Mouse (Mus musculus): ENCODE measurements around the gene Hilpda. TPM values are rescaled to one million over a fixed set of nuclear protein-coding genes. Genes with fewer than 3 reads are reported as not detected.

Gene Hilpda
- 0.76 and 0.80 TPM in 2 replicates for polyA plus RNA-seq (2012)

- no peaks in the 10 kb centered on the region for H3K9me3 ChIP-seq (ENCODE audit: control insufficient read depth, low read length)
- peak within 1 kb of the TSS; percentile 75 for H3K4me3 ChIP-seq (replicated peaks)
- no peak for TF ChIP-seq GATA1 (IDR thresholded peaks at IDR 0.05; ENCODE audit: low read length)
- H3K4me1 ChIP-seq (ENCODE audit: control insufficient read depth) = peaks cover 24% of the 10 kb centered on the region
- H3K27me3 ChIP-seq (ENCODE audit: control insufficient read depth) = peaks cover 19% of the 10 kb centered on the region
- H3K36me3 ChIP-seq (ENCODE audit: control insufficient read depth) = peaks cover 14% of the 10 kb centered on the region
Observed at GRCm38 (mm10) chr6:29272312-29273072, at the start of gene Hilpda. Gene Hilpda (plus strand): TSS chr6:29272488.

GRCm38 (mm10) chr6:29229265-29229913, 42.9 kb upstream of the Hilpda start:
- H3K36me3 ChIP-seq (ENCODE audit: control insufficient read depth) = no peaks in the 10 kb centered on the region
- 0 out of 2 replicates have a peak, but pooled peaks cover 2% of the 10 kb centered on the region for H3K27me3 ChIP-seq (ENCODE audit: control insufficient read depth)
- no peak overlapping the region for H3K4me3 ChIP-seq (replicated peaks)
- H3K9me3 ChIP-seq (ENCODE audit: control insufficient read depth, low read length) = no peaks in the 10 kb centered on the region
- H3K4me1 ChIP-seq (ENCODE audit: control insufficient read depth) = peaks cover 7% of the 10 kb centered on the region
- TF ChIP-seq GATA1 (IDR thresholded peaks at IDR 0.05; ENCODE audit: low read length) (no peak), TAL1 (IDR thresholded peaks at IDR 0.05; ENCODE audit: low read length) (no peak)

- TF ChIP-seq TAL1 (IDR thresholded peaks at IDR 0.05; ENCODE audit: low read length) (no peak), GATA1 (IDR thresholded peaks at IDR 0.05; ENCODE audit: low read length) (no peak)
- 0 out of 2 replicates have a peak, but pooled peaks cover 2% of the 10 kb centered on the region for H3K27me3 ChIP-seq (ENCODE audit: control insufficient read depth)
Observed at GRCm38 (mm10) chr6:29230386-29230785, 41.9 kb upstream of the Hilpda start.

GRCm38 (mm10) chr6:29231799-29232198, 40.5 kb upstream of the Hilpda start:
- Histone ChIP-seq H3K27me3 (ENCODE audit: control insufficient read depth) (no peaks in the 10 kb centered on the region), H3K4me3 (replicated peaks) (no peak overlapping the region), H3K4me1 (ENCODE audit: control insufficient read depth) (peaks cover 7% of the 10 kb centered on the region), H3K9me3 (ENCODE audit: control insufficient read depth, low read length) (no peaks in the 10 kb centered on the region), H3K36me3 (ENCODE audit: control insufficient read depth) (no peaks in the 10 kb centered on the region)
- TF ChIP-seq TAL1 (IDR thresholded peaks at IDR 0.05; ENCODE audit: low read length) (no peak), GATA1 (IDR thresholded peaks at IDR 0.05; ENCODE audit: low read length) (no peak)

More at GRCm38 (mm10) chr6:29230386-29230785, 41.9 kb upstream of the Hilpda start:
- Histone ChIP-seq H3K4me1 (ENCODE audit: control insufficient read depth) (peaks cover 7% of the 10 kb centered on the region), H3K9me3 (ENCODE audit: control insufficient read depth, low read length) (no peaks in the 10 kb centered on the region), H3K4me3 (replicated peaks) (no peak overlapping the region), H3K36me3 (ENCODE audit: control insufficient read depth) (no peaks in the 10 kb centered on the region)

- Histone ChIP-seq H3K27me3 (ENCODE audit: control insufficient read depth) (no peaks in the 10 kb centered on the region), H3K9me3 (ENCODE audit: control insufficient read depth, low read length) (no peaks in the 10 kb centered on the region), H3K36me3 (ENCODE audit: control insufficient read depth) (no peaks in the 10 kb centered on the region), H3K4me1 (ENCODE audit: control insufficient read depth) (peaks cover 7% of the 10 kb centered on the region), H3K4me3 (replicated peaks) (no peak overlapping the region)
- no peak for TF ChIP-seq TAL1 (IDR thresholded peaks at IDR 0.05; ENCODE audit: low read length)
- TF ChIP-seq GATA1 (IDR thresholded peaks at IDR 0.05; ENCODE audit: low read length) = no peak
Observed at GRCm38 (mm10) chr6:29232321-29232720, 40.0 kb upstream of the Hilpda start.

GRCm38 (mm10) chr6:29233710-29234109, 38.6 kb upstream of the Hilpda start:
- TF ChIP-seq TAL1 (IDR thresholded peaks at IDR 0.05; ENCODE audit: low read length) = no peak
- no peak for TF ChIP-seq GATA1 (IDR thresholded peaks at IDR 0.05; ENCODE audit: low read length)
- no peaks in the 10 kb centered on the region for H3K9me3 ChIP-seq (ENCODE audit: control insufficient read depth, low read length)
- H3K27me3 ChIP-seq (ENCODE audit: control insufficient read depth) = no peaks in the 10 kb centered on the region
- no peak overlapping the region for H3K4me3 ChIP-seq (replicated peaks)
- peaks cover 7% of the 10 kb centered on the region for H3K4me1 ChIP-seq (ENCODE audit: control insufficient read depth)
- H3K36me3 ChIP-seq (ENCODE audit: control insufficient read depth) = no peaks in the 10 kb centered on the region

- Histone ChIP-seq H3K27me3 (ENCODE audit: control insufficient read depth) (no peaks in the 10 kb centered on the region), H3K9me3 (ENCODE audit: control insufficient read depth, low read length) (no peaks in the 10 kb centered on the region), H3K4me1 (ENCODE audit: control insufficient read depth) (peaks cover 5% of the 10 kb centered on the region), H3K4me3 (replicated peaks) (no peak overlapping the region), H3K36me3 (ENCODE audit: control insufficient read depth) (no peaks in the 10 kb centered on the region)
- TF ChIP-seq TAL1 (IDR thresholded peaks at IDR 0.05; ENCODE audit: low read length) = no peak
- no peak for TF ChIP-seq GATA1 (IDR thresholded peaks at IDR 0.05; ENCODE audit: low read length)
Observed at GRCm38 (mm10) chr6:29234272-29234671, 38.0 kb upstream of the Hilpda start.

- Histone ChIP-seq H3K27me3 (ENCODE audit: control insufficient read depth) (peaks cover 4% of the 10 kb centered on the region; the same call in 1 of the 2 replicates), H3K36me3 (ENCODE audit: control insufficient read depth) (no peaks in the 10 kb centered on the region), H3K4me1 (ENCODE audit: control insufficient read depth) (no peaks in the 10 kb centered on the region), H3K9me3 (ENCODE audit: control insufficient read depth, low read length) (no peaks in the 10 kb centered on the region), H3K4me3 (replicated peaks) (no peak overlapping the region)
- TF ChIP-seq TAL1 (IDR thresholded peaks at IDR 0.05; ENCODE audit: low read length) (no peak), GATA1 (IDR thresholded peaks at IDR 0.05; ENCODE audit: low read length) (no peak)
Observed at GRCm38 (mm10) chr6:29240806-29241205, 31.5 kb upstream of the Hilpda start.

- no peaks in the 10 kb centered on the region for H3K9me3 ChIP-seq (ENCODE audit: control insufficient read depth, low read length)
- TF ChIP-seq GATA1 (IDR thresholded peaks at IDR 0.05; ENCODE audit: low read length) (no peak), TAL1 (IDR thresholded peaks at IDR 0.05; ENCODE audit: low read length) (no peak)
- no peaks in the 10 kb centered on the region for H3K36me3 ChIP-seq (ENCODE audit: control insufficient read depth)
- no peak overlapping the region for H3K4me3 ChIP-seq (replicated peaks)
- no peaks in the 10 kb centered on the region for H3K4me1 ChIP-seq (ENCODE audit: control insufficient read depth)
- peaks cover 6% of the 10 kb centered on the region; the same call in 1 of the 2 replicates for H3K27me3 ChIP-seq (ENCODE audit: control insufficient read depth)
Observed at GRCm38 (mm10) chr6:29241697-29242096, 30.6 kb upstream of the Hilpda start.
